Mouse (Mus musculus) G1E (cell line): ENCODE results near the gene Slc25a14. TPM values are rescaled to one million over a fixed set of nuclear protein-coding genes. Genes with fewer than 3 reads are reported as not detected.

ENCODE experiments used
- ATAC-seq: 2 replicates; pipeline ENCODE4 v1.8.0; 2016; ENCODE audit warnings: mild to moderate bottlenecking; ENCODE audit not compliant: insufficient number of reproducible peaks, poor library complexity, low FRiP score, severe bottlenecking; ENCODE audit errors: extremely low read depth
- DNase-seq: peaks from one replicate; pipeline ENCODE4 v3.0.0; 2012; ENCODE audit warnings: low spot score
- H3K27me3 ChIP-seq: 2 replicates; pipeline ENCODE4 v1.6.1; 2012; ENCODE audit warnings: mild to moderate bottlenecking, low read length, inconsistent platforms; ENCODE audit not compliant: insufficient read depth
- H3K36me3 ChIP-seq: replicated peaks from 2 replicates; pipeline ENCODE3; 2012; ENCODE audit warnings: mild to moderate bottlenecking, inconsistent platforms
- H3K4me1 ChIP-seq: 2 replicates; pipeline ENCODE4 v1.6.1; 2012; ENCODE audit warnings: low read depth, low read length, inconsistent platforms, mixed read lengths; ENCODE audit not compliant: insufficient read depth
- H3K4me3 ChIP-seq: 2 replicates; pipeline ENCODE4 v1.5.1; 2012; ENCODE audit warnings: low read depth, mild to moderate bottlenecking, inconsistent platforms, low read length, moderate library complexity, mixed read lengths
- H3K9me3 ChIP-seq: replicated peaks from 2 replicates; pipeline ENCODE4 v1.6.1; 2012; ENCODE audit warnings: inconsistent platforms
- CTCF ChIP-seq: IDR thresholded peaks from 2 replicates; pipeline ENCODE4 v1.5.1; 2012; ENCODE audit warnings: low read depth, low read length, inconsistent platforms, mixed read lengths
- GATA1 ChIP-seq: IDR thresholded peaks from 2 replicates; pipeline ENCODE4 v1.6.1; 2012; ENCODE audit warnings: borderline replicate concordance, low read length, inconsistent platforms, mixed read lengths
- GATA2 ChIP-seq: IDR thresholded peaks from 2 replicates; pipeline ENCODE4 v1.6.1; 2012; ENCODE audit warnings: low read depth, low read length, inconsistent platforms, borderline replicate concordance
- POLR2AphosphoS5 ChIP-seq: IDR thresholded peaks from 2 replicates; pipeline ENCODE4 v1.6.1; 2012; ENCODE audit warnings: low read depth, low read length, inconsistent platforms; ENCODE audit not compliant: insufficient replicate concordance
- TAL1 ChIP-seq: conservative IDR thresholded peaks from 2 replicates; pipeline ENCODE4 v1.6.1; 2012; ENCODE audit warnings: low read depth, low read length, inconsistent platforms, mixed read lengths
- polyA plus RNA-seq: library from polyadenylated mRNA; stranded (reverse); fragments of >175 nt; gene quantifications from 2 replicates; pipeline ENCODE4 v1.2.3, GENCODE M21; 2012
- total RNA-seq, 2 experiments: library from RNA; stranded (forward) in 1 of 2; stranded (reverse) in 1 of 2; fragments of 200-1000 nt in 1 of 2; fragments of >200 nt in 1 of 2; fragmentation: Nextera tagmentation in 1 of 2; gene quantifications; 2 replicates each; pipeline ENCODE4 v1.2.3; 2014 to 2017

Gene Slc25a14
- total and polyA plus RNA-seq, 3 experiments: 0.29 to 17.0 (median 5.1) TPM

DNA sequence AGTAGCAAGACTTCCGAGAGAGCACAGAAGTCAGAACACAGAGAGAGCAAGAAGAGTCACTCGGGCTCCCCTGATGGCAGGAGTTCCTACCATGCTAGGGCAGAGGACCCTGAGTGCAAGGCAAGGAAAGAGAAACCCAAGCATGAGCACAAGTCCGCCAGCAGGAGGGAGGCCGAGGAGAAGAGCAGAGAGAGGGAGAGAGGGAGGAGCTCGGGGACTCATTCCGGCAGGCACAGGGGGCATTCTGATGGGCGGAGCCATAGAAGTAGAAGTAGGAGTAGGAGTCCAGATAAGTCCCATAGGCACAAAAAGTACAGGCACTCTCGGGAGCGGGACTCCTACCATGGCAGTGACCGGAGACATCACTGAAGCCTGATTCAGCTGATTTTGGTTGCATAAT lies 86.5 kb downstream of the Slc25a14 start:
- H3K4me3 ChIP-seq: no peak overlapping the region
- no peak for DNase-seq
- peaks cover 53% of the 10 kb centered on the region for H3K36me3 ChIP-seq
- ATAC-seq: no peak
- H3K9me3 ChIP-seq: no peaks in the 10 kb centered on the region
- no peaks in the 10 kb centered on the region for H3K4me1 ChIP-seq
- no peaks in the 10 kb centered on the region for H3K27me3 ChIP-seq
- TF ChIP-seq CTCF: no peak
- no peak for TF ChIP-seq GATA2
- no peak for TF ChIP-seq TAL1
- no peak for TF ChIP-seq GATA1
- TF ChIP-seq POLR2AphosphoS5: no peak

Other genes with a start within 250 kb of the Slc25a14 start
- gene Elf4, start 160.3 kb upstream of the Slc25a14 start, total RNA-seq (2014; fragmentation: Nextera tagmentation): 87.3 and 92.6 TPM in 2 replicates
- gene Elf4, start 160.3 kb upstream of the Slc25a14 start, total RNA-seq (2017): 12.4 and 13.4 TPM in 2 replicates
- gene Elf4, start 160.3 kb upstream of the Slc25a14 start, polyA plus RNA-seq: 19.9 and 26.5 TPM in 2 replicates
- gene Aifm1, start 109.8 kb upstream of the Slc25a14 start, total RNA-seq (2014; fragmentation: Nextera tagmentation): 48.0 and 48.8 TPM in 2 replicates
- 53.7 and 71.4 TPM in 2 replicates for gene Aifm1, start 109.8 kb upstream of the Slc25a14 start, total RNA-seq (2017)
- 5.1 and 7.0 TPM in 2 replicates for gene Aifm1, start 109.8 kb upstream of the Slc25a14 start, polyA plus RNA-seq
- 0.63 TPM in 1 of 2 replicates, not detected in the other for gene Rab33a, start 104.1 kb upstream of the Slc25a14 start, total RNA-seq (2014; fragmentation: Nextera tagmentation)
- gene Rab33a, start 104.1 kb upstream of the Slc25a14 start, total RNA-seq (2017): 0.29 TPM in 1 of 2 replicates, not detected in the other
- gene Rab33a, start 104.1 kb upstream of the Slc25a14 start, polyA plus RNA-seq: 0.08 and 0.13 TPM in 2 replicates
- gene Zfp280c, start 28.9 kb upstream of the Slc25a14 start, total RNA-seq (2014; fragmentation: Nextera tagmentation): 114 and 149 TPM in 2 replicates
- 23.7 and 33.3 TPM in 2 replicates for gene Zfp280c, start 28.9 kb upstream of the Slc25a14 start, total RNA-seq (2017)
- gene Zfp280c, start 28.9 kb upstream of the Slc25a14 start, polyA plus RNA-seq: 1.2 and 1.7 TPM in 2 replicates
- gene Gpr119, start 51.1 kb downstream of the Slc25a14 start, total RNA-seq (2014; fragmentation: Nextera tagmentation): not detected in 2 replicates
- gene Gpr119, start 51.1 kb downstream of the Slc25a14 start, total RNA-seq (2017): not detected in 2 replicates
- not detected in 2 replicates for gene Gpr119, start 51.1 kb downstream of the Slc25a14 start, polyA plus RNA-seq
- gene Rbmx2, start 71.6 kb downstream of the Slc25a14 start, total RNA-seq (2014; fragmentation: Nextera tagmentation): 16.2 and 17.0 TPM in 2 replicates
- gene Rbmx2, start 71.6 kb downstream of the Slc25a14 start, total RNA-seq (2017): 19.9 and 20.7 TPM in 2 replicates
- gene Rbmx2, start 71.6 kb downstream of the Slc25a14 start, polyA plus RNA-seq: 11.2 and 11.4 TPM in 2 replicates